Mouse (Mus musculus) kidney, embryonic 14.5 days (tissue): ENCODE measurements around the gene Acyp1. TPM values are rescaled to one million over a fixed set of nuclear protein-coding genes. Genes with fewer than 3 reads are reported as not detected.

Experiments
- ATAC-seq: fragments of 200-750 bp; cut with Nextera tagmentation; 2 replicates; pipeline ENCODE4 v1.8.0; 2017; ENCODE audit warnings: moderate number of reproducible peaks, mild to moderate bottlenecking, moderate TSS enrichment, moderate library complexity; ENCODE audit not compliant: low FRiP score, low TSS enrichment
- H3K27ac ChIP-seq: fragments of 300-500 bp; sonication (generic); 2 replicates; pipeline ENCODE4 v1.5.1; 2014; ENCODE audit warnings: low read depth, mild to moderate bottlenecking, low read length, moderate library complexity, mixed read lengths
- H3K27me3 ChIP-seq: fragments of 300-500 bp; sonication (generic); 2 replicates; pipeline ENCODE4 v1.6.1; 2014; ENCODE audit warnings: mild to moderate bottlenecking, low read length; ENCODE audit not compliant: control insufficient read depth, insufficient read depth
- H3K36me3 ChIP-seq: fragments of 300-500 bp; sonication (generic); 2 replicates; pipeline ENCODE4 v1.6.1; 2014; ENCODE audit warnings: low read length, mixed read lengths; ENCODE audit not compliant: control insufficient read depth, insufficient read depth
- H3K4me1 ChIP-seq: fragments of 300-500 bp; sonication (generic); 2 replicates; pipeline ENCODE4 v1.6.1; 2014; ENCODE audit warnings: low read length, mixed read lengths; ENCODE audit not compliant: control insufficient read depth, insufficient read depth
- H3K4me2 ChIP-seq: fragments of 300-500 bp; sonication (generic); replicated peaks from 2 replicates; pipeline ENCODE4 v1.6.1; 2014; ENCODE audit warnings: low read depth, mild to moderate bottlenecking, low read length
- H3K4me3 ChIP-seq: fragments of 300-500 bp; sonication (generic); 2 replicates; pipeline ENCODE4 v1.5.1; 2014; ENCODE audit warnings: mild to moderate bottlenecking, low read length
- H3K9ac ChIP-seq: fragments of 300-500 bp; sonication (generic); 2 replicates; pipeline ENCODE4 v1.6.1; 2014; ENCODE audit warnings: low read depth, mild to moderate bottlenecking, low read length, moderate library complexity
- H3K9me3 ChIP-seq: fragments of 300-500 bp; sonication (generic); 2 replicates; pipeline ENCODE4 v1.6.1; 2016; ENCODE audit warnings: low read length; ENCODE audit not compliant: control insufficient read depth
- WGBS: fragments of 180-500 bp; shearing (Covaris S2); extraction: QIAGEN DNeasy Blood & Tissue Kit; methylation state at CpG from one replicate; pipeline ENCODE4 v1.1.7; 2014; 5-methylcytosine and 5-hydroxymethylcytosine counted together
- polyA plus RNA-seq: library from polyadenylated mRNA; unstranded; fragments of >200 nt; fragmentation: Nextera tagmentation; extraction: Ambion mirVana; gene quantifications from 2 replicates; pipeline ENCODE4 v1.2.1, GENCODE M21; 2014

Gene Acyp1
- polyA plus RNA-seq, 1 experiment from 2014 or later = 57.7 TPM

DNA sequence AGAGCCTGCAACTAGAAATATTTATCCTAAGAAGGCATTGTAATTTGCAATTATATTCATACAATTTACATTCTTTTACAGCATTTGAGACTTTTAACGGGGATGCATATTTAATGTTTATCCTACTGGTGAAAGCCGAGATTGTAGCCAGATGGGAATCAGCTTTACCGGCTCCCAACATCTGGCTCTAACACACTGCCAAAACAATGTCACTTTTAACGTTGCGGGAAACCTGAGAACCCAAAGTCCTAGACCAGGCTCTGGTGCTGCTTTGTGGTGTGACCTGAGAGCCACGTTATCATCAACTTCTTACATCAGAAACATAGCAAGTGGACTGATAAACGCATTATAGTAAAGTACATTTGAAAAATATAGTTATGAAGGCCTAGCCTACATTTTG lies 23.3 kb downstream of the Acyp1 start:
- Histone ChIP-seq H3K36me3 (no peaks in the 10 kb centered on the region), H3K4me2 (no peak overlapping the region), H3K9me3 (no peaks in the 10 kb centered on the region), H3K4me3 (no peak overlapping the region), H3K4me1 (peaks cover 12% of the 10 kb centered on the region), H3K27ac (no peak overlapping the region), H3K9ac (no peak overlapping the region), H3K27me3 (no peaks in the 10 kb centered on the region)
- 17% methylated on average over 7 of the region's 7 CpGs for WGBS
- ATAC-seq = peak; percentile 71; the same call in 1 of the 2 replicates

DNA sequence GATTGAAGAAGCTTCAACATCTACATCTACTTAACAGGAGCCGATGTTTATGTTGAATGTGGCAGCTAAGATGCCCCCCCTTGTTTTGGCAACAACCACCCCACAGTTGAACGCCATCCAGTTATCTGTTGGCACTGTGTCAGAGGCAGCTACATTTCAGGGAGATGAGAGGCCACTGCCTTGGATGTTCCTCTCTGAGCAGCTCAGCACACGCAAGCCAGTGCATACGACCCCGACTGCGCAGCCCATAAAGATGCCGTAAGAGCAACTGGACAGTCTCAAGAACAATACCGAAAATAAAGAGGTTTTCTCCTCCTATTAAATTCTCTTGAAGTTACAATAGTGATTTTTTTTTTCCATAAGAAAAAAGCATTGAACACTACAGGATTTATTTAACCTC lies 23.7 kb downstream of the Acyp1 start:
- Histone ChIP-seq H3K9ac (no peak overlapping the region), H3K27me3 (no peaks in the 10 kb centered on the region), H3K9me3 (no peaks in the 10 kb centered on the region), H3K4me1 (peaks cover 12% of the 10 kb centered on the region; the same call in 1 of the 2 replicates), H3K4me3 (no peak overlapping the region), H3K36me3 (no peaks in the 10 kb centered on the region), H3K27ac (peak overlapping the region; percentile 47; the same call in 1 of the 2 replicates), H3K4me2 (no peak overlapping the region)
- 49% methylated on average over 8 of the region's 8 CpGs for WGBS
- ATAC-seq = no peak

DNA sequence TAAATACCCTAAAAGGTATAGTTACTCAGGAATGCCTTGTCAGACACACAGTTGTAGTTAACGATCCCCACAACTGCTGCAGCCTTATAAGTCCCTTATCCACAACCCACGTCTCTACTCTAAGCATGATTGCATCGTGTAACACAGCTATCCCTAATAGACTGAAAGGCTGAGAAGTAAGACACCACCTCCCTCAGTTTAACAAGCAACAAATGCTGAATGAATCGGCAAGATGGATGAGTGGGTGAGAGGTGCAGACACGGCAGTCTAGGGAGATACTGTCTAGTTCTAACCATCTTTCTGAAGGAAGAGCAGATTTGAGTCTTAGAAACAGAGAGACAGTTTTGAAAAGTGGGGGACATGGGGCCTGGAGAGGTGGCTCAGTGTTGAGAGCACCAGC lies 25.0 kb downstream of the Acyp1 start:
- no peak overlapping the region for H3K4me3 ChIP-seq
- H3K27ac ChIP-seq = no peak overlapping the region; the same call in 1 of the 2 replicates
- H3K36me3 ChIP-seq = no peaks in the 10 kb centered on the region; the same call in 1 of the 2 replicates
- no peak overlapping the region for H3K4me2 ChIP-seq
- no peak for ATAC-seq
- no peaks in the 10 kb centered on the region for H3K27me3 ChIP-seq
- peaks cover 12% of the 10 kb centered on the region; the same call in 1 of the 2 replicates for H3K4me1 ChIP-seq
- H3K9me3 ChIP-seq = no peaks in the 10 kb centered on the region
- no peak overlapping the region for H3K9ac ChIP-seq
- whole genome bisulfite sequencing = 74% methylated on average over 5 of the region's 5 CpGs

DNA sequence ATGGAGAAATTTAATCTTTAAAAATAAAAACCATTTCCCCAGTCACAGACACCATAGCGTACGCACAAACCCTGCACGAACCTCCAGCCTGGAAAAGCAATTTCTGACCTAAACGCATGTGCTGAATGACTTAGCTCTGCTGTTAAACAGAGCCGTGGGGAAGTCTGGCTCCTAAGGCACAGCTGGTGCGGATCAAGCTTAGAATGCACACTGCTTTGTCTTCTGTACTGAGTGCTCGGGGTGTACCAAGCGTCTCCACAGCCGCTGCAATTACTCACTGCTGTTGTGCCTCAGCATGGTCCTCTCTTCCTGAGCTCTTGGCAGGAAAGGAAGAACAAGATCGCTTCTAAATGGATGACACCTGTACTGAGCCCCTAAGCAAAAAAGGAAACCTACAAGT lies 25.7 kb downstream of the Acyp1 start:
- peaks cover 16% of the 10 kb centered on the region; the same call in 1 of the 2 replicates for H3K4me1 ChIP-seq
- H3K27ac ChIP-seq = no peak overlapping the region; the same call in 1 of the 2 replicates
- no peak overlapping the region for H3K9ac ChIP-seq
- no peaks in the 10 kb centered on the region; the same call in 1 of the 2 replicates for H3K36me3 ChIP-seq
- WGBS = 26% methylated on average over 10 of the region's 10 CpGs
- H3K9me3 ChIP-seq = no peaks in the 10 kb centered on the region
- peak; percentile 82 for ATAC-seq
- no peak overlapping the region for H3K4me2 ChIP-seq
- no peaks in the 10 kb centered on the region for H3K27me3 ChIP-seq
- H3K4me3 ChIP-seq = no peak overlapping the region

DNA sequence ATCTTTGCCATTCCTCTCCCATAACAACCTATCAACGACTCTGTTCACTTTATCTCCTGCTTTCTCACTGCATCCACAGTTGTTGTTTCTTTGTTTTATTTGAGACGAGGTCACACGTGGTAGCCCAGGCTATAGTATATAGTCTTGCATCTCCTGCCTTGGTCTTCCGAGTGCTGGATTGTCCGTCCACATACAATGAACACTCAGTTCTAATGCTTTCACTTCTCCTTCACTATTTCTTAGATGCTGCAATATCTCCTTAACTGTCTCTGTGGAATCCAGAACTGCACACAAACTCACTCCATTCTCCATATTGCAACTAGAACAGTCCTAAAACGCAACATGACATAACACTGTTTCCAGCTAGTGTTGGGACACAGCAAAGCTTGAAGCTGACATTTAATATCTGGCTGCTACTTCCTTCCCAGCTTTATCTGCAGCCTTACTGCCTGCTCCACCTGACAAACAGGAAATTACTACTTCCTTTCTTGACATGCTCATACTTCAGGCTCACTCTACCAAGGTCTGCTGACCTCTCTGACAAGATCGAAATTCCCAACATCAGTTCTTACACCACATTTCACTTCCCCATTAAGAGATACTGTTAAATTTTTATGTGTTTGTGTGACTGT lies 31.1 kb downstream of the Acyp1 start:
- no peak for ATAC-seq
- Histone ChIP-seq H3K27ac (peak overlapping the region; percentile 62; the same call in 1 of the 2 replicates), H3K36me3 (no peaks in the 10 kb centered on the region; the same call in 1 of the 2 replicates), H3K4me2 (no peak overlapping the region), H3K4me3 (no peak overlapping the region), H3K9me3 (no peaks in the 10 kb centered on the region), H3K4me1 (peaks cover 19% of the 10 kb centered on the region), H3K27me3 (no peaks in the 10 kb centered on the region), H3K9ac (no peak overlapping the region)
- WGBS = 53% methylated on average over 7 of the region's 7 CpGs

DNA sequence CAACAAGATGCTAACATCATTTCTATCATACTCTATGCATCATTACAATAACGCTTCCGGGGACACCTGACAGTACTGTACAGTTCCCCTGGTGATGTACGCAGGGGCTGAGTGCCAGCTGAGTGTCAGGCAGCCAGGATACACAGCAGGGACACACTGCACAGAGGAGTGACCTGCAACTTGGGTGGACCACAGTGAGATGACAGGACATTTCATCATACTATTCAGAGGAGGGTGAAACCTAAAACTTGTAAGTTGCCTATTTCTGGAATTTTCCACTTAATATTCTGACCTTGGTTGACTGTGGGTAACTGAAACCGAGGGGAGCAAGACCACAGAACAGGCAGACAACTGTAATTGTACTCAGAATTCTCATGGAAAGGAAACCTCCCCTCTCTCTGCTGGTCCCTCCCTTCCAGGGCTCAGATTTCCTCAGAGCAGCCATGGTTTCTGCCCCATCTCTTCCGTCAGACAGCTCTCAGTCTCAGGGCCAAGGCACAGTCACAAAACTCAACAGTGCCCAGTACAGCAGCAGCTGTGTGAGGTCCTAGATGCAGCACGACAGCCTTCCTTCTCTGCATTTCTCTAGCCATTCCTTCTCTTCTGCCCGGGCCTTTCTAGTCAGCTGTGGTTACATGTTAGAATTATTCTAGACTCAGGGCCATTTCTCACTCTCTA lies 32.0 kb downstream of the Acyp1 start:
- 31% methylated on average over 7 of the region's 7 CpGs for WGBS
- no peak overlapping the region for H3K4me3 ChIP-seq
- peak; percentile 88 for ATAC-seq
- H3K4me1 ChIP-seq = peaks cover 19% of the 10 kb centered on the region
- no peak overlapping the region for H3K9ac ChIP-seq
- H3K4me2 ChIP-seq = no peak overlapping the region
- H3K27me3 ChIP-seq = no peaks in the 10 kb centered on the region
- H3K27ac ChIP-seq = peak overlapping the region; percentile 62; the same call in 1 of the 2 replicates
- H3K9me3 ChIP-seq = no peaks in the 10 kb centered on the region
- no peaks in the 10 kb centered on the region; the same call in 1 of the 2 replicates for H3K36me3 ChIP-seq

DNA sequence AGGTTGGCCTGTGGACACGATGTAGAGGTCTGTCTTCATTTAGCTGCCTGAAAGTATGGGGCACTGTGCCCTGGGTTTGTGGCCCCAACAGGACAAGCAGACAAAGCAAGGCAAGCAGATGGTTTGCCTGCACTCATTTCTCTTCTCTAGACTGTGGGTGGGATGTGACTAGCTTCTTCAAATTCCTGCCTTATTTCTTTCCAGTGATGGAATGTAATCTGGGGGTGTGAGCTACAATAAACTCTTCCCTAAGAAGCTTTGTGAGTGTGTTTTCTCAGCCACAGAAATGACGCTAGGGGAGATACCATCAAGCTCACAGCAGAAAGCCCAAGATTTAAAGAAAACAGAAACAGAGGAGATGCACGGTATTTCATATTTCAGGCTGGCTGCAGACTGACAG lies 36.2 kb downstream of the Acyp1 start:
- 77% methylated on average over 3 of the region's 3 CpGs for WGBS
- Histone ChIP-seq H3K36me3 (no peaks in the 10 kb centered on the region; the same call in 1 of the 2 replicates), H3K27me3 (no peaks in the 10 kb centered on the region), H3K4me3 (no peak overlapping the region), H3K4me1 (peaks cover 12% of the 10 kb centered on the region), H3K9ac (no peak overlapping the region), H3K9me3 (peaks cover 4% of the 10 kb centered on the region; the same call in 1 of the 2 replicates), H3K27ac (no peak overlapping the region), H3K4me2 (no peak overlapping the region)
- ATAC-seq = no peak

DNA sequence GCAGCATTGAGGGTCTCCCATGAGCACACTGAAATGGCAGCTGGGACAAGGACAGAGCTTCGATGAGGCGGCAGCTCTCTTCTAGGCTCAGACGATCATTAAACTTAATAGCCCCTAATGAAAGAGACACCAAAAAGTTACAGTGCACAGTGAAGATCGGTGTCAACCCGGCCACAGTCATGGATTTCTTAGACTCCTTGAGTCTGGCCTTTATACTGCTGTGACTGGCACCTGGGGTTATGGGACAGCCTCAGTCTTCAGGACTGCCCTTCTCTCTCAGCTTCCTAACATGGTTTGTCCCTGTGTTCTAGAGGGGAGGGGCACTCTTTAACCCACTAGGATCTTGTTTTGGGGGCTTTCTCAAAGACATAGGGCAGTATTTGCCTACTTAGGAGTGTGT lies 50.7 kb downstream of the Acyp1 start:
- no peaks in the 10 kb centered on the region for H3K27me3 ChIP-seq
- no peak overlapping the region for H3K27ac ChIP-seq
- ATAC-seq = peak; percentile 61
- H3K4me1 ChIP-seq = peaks cover 12% of the 10 kb centered on the region
- no peaks in the 10 kb centered on the region; the same call in 1 of the 2 replicates for H3K36me3 ChIP-seq
- H3K9ac ChIP-seq = no peak overlapping the region
- WGBS = 24% methylated on average over 5 of the region's 5 CpGs
- H3K4me2 ChIP-seq = no peak overlapping the region
- no peak overlapping the region for H3K4me3 ChIP-seq
- H3K9me3 ChIP-seq = no peaks in the 10 kb centered on the region
